Mouse (Mus musculus): ENCODE measurements at regions not wholly inside any gene's neighbourhood (a gene's known extent, or its start where the extent isn't known, plus 50 kb on each side); places are given as distances from the start of the nearest gene placed in this dataset.

GRCm38 (mm10) chr15:36669748-36670147, 337.8 kb downstream of the Zfp706 start:
- DNase-seq (ENCODE audit: low read depth) = no peak

- peak; percentile 48 for DNase-seq (ENCODE audit: low read depth)
These were observed 341.0 kb downstream of the Zfp706 start for GRCm38 (mm10) chr15:36666566-36666965.

- DNase-seq (ENCODE audit: low read depth) = no peak
These were observed 343.2 kb downstream of the Zfp706 start for GRCm38 (mm10) chr15:36664391-36664790.

- DNase-seq (ENCODE audit: low read depth) = no peak
These were observed 346.6 kb downstream of the Zfp706 start for GRCm38 (mm10) chr15:36660986-36661385.

All from naive thymus-derived CD4-positive, alpha-beta T cell, adult 2 months (primary cell).